Mouse (Mus musculus): Measurements from ENCODE around the gene Ccr1l1.

The Ccr1l1 gene

DNA sequence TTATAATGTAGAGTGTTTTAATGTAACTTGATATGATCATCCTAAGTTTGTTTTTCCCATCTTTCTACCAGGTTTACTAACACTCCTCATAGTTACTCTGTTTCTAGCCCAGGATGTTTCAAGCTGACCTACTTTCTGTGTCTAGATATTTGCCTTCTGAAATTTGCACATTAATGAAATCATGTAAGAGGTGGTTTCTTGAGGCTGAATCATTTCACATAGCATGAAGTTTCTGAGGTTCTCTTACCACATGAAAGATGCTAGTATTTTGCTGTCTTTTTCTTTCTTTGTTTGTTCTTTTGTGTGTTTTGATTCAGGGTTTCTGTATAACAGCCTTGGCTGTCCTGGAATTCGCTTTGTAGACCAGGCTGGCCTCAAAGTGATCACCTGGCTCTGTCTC is 18.0 kb downstream of the Ccr1l1 start:
- DNase-seq (ENCODE audit: extremely low read depth, low read depth, low spot score), result no peak

DNA sequence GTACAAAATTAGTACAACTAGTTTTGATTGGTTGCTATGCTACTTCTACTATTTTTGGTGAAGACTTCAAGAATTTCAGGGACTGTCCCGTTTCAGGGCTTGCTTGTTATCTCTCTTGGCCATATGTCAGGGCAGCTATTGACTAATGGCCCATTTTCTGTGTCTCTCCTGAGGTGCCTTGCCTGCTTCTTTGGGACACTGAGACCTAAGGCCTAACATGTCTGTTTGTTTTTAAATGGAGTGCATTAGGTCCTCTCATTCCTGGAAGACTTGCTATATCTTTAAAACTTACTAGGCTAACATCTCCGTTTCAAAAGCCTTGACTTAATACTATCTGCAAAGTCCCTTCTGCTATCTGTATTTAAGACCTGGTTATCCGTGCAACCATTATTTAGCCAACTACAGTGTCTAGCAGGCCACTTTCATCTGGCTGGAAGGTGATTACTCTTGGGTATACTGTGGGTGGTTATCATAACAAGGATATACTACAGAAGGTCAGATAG is 20.2 kb downstream of the Ccr1l1 start:
- no peak for DNase-seq (ENCODE audit: extremely low read depth, low read depth, low spot score)

DNA sequence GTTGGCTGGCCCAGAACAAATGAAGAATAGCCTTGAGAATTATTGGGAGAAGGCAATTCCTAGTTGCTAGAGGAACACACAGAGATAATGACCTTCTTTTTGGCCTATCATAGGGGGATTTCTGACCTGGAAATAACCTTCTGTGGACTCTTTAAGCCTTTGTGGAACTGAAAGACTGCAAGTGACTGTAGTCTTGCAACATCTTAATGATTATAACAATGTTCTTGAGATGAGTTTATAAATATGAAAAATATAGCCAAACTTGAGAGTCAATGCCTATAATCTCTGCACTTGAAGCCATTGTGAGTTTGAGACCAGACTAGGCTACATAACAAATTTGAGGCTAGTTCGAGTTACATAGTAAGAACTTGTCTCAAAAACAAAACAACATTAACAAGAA is 21.3 kb downstream of the Ccr1l1 start:
- DNase-seq (ENCODE audit: extremely low read depth, low read depth, low spot score), result no peak

DNA sequence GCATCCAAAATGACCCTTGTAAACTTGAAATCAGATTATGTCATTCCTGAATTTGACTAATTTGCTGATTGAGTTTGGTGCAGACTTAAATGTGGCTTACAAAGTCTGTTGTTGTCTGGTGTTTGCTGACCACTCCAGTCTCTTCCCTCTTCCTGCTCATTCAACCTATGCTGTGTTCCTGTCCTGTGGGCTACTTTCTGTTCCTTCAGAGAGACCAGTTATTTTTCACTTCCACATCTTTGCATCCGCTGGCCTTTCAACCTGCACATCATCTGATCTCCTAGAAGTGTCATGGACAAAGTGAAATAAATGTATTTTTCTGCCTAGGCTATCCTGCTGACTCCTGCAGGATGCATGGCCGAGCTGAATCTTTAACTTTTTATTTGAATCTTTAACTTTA is 24.7 kb downstream of the Ccr1l1 start:
- no peak for DNase-seq (ENCODE audit: extremely low read depth, low read depth, low spot score)

DNA sequence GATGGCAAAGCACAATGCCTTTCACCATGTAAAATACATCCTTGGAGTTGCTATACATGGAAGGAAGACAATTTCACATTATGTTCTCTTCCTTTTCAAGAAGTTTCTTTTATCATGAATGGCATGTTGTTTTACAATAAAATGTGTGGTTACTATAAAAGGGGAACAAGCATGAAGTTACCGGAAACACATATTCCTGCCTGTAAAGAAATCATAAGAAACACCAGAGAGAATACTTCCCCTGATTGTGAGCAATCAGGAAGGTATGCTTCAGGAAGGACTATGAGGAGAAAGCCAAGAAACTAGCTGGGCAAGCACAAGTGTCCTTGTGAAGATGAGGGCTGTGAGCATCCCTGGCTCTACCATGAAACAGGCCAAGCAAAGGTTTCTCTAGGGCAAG is 27.0 kb downstream of the Ccr1l1 start:
- DNase-seq (ENCODE audit: extremely low read depth, low read depth, low spot score), result no peak

DNA sequence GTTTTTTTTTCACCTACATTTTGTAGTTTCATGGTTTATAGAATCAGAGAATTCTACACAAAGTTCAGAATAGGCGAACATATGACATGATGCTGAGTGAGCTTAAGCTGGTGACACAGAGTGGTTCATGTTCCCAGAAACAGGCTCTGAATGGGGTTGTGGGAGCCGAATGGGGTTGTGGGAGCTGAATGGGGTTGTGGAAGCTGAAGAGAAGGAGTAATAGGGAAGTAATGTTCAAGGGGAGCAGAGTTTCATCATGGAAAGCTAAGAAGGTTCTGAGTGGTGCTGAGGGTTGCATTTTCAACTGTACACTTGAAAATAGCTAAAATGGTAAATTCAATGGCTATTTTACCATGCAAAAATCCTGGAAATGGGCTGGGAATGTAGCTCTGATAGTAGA is 28.8 kb downstream of the Ccr1l1 start:
- no peak for DNase-seq (ENCODE audit: extremely low read depth, low read depth, low spot score)

DNA sequence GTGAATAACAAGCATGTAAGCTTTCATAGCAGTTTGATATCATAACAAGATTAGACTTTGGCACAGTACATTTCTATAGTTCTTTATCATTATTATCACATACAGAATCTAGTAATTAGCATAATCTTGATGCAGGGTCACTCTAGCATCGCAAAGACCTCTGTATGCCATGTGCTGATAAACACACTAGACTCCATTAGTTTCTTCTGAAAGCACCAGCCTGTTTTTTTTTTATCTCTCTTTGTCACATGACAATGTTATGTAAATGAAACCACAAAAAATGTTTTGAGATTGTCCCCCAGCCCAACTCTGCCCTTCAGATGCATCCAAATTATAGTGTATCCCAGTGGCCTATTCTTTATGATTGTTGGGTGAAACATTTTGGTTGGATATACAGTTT is 30.4 kb downstream of the Ccr1l1 start:
- DNase-seq (ENCODE audit: extremely low read depth, low read depth, low spot score), result no peak

DNA sequence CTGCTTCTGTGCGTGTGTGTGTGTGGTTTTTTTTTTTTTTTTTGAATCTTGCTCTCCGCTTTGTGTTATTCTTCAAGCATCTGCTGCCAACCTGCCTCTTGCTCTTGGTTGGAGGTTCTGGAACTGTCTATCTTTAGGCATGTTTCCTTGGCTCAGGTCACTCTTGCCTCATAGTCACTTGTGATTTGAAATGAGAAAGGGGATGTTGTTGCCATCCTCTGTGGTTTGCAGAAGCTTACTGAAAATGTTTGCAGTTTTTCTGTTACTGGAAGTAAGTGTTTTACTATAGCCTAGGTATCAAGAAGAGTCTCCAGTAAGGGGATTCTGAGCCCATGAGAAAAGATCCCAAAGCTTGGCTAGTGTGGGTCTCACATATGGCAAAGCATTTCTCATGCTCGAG is 36.2 kb downstream of the Ccr1l1 start:
- DNase-seq (ENCODE audit: extremely low read depth, low read depth, low spot score), result no peak

DNA sequence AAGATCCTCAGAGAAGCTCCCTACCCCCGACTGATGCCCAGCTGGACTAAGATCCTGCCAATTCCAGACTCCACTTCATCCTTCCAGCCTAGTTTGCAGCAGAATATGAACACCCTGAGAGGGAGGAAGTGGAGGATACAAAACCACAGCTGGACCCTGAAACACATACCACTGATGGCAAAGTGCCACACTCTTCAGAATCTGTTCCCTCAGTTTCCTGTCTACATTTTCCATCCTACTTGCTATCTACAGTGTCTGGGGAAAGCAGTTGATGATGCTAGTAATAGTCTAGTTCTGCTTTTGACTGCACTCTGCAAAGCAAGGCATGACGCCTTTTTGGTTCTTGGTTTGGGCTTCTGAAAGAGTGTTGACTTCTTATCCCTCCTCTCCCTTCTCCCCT is 36.9 kb downstream of the Ccr1l1 start:
- no peak for DNase-seq (ENCODE audit: extremely low read depth, low read depth, low spot score)

DNA sequence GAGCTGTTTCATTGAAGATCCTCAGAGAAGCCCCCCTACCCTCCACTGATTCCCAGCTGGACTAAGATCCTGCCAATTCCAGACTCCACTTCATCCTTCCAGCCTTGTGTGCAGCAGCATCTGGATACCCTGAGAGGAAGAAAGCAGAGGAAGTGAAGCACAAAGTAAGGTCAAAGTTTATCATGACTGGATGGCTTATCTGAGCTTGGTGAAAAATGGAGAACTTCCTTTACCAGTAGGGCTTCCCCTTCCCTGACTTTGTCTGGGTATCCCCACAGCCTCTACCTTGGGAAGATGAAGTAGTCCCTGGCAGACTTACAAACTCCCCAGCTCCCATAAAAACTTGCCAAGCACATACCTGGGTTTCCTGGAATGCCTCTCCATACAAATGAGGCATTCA is 37.6 kb downstream of the Ccr1l1 start:
- DNase-seq (ENCODE audit: extremely low read depth, low read depth, low spot score), result no peak

DNA sequence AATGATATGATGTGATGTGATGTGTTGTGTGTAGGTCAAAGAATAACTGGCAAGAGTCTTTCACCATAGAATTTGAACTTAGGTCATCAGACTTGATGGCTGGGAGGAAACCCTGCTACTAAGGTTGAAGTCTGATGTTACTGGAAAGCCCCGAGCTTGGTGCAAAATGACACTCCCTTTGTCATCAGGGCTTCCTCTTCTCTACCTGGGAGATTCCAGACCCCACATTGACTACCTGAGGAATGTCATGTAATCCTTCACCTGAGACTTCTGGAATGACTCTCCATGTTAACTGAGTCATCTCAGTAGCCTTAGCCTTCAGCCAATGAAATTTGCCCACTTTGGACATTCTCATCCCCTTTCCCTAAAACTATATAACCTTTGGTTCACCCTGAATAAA is 38.0 kb downstream of the Ccr1l1 start:
- no peak for DNase-seq (ENCODE audit: extremely low read depth, low read depth, low spot score)

DNA sequence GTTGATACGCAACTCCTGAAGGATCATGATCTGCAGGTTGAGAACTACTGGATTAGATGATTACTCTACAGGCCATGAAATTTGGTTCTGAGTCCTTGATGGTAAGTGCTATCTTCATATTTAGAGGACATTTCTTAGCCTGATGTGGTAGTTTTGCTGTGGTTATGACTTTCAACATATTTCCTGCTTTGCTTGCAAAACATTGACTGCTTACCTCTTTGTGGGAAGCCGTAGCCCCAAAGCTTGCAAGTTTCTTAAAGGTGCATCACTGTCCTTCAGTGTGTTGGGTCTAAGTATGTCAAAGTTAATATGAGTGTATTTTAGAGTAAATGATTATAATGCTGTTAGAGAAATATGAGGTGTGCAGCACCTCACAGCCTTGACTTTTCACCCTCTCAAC is 40.2 kb downstream of the Ccr1l1 start:
- DNase-seq (ENCODE audit: extremely low read depth, low read depth, low spot score), result no peak

DNA sequence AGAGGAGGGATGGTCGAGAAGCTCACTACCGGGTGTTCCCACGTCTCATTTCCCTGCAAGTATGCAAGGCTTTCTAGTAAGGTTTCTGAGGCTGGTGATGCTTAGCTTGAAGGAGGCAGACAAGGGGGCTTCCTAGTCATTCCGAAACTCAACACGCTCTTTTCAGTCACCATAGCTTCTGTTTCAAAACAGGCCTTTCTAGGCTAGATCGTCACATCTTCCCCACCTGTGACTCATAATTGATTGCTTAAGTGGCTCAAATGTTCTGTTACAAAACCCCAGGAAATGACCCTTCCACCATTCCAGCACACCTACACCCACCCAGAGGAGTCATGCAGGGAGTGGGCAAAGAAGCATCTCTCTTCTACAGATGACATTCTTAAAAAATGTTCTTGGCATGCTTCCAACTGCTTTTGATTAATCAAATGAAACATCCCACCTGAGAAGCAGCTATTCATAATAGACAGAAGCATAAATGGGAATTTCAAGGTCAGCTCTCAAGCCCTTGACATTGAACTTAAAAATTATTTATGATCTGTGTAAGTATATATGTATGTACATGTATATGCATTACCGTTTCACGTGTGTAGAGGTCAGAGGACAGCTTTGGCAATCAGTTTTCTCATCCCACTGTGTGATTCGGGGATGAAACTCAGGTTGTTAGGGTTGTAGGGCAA is 41.5 kb downstream of the Ccr1l1 start:
- no peak for DNase-seq (ENCODE audit: extremely low read depth, low read depth, low spot score)

DNA sequence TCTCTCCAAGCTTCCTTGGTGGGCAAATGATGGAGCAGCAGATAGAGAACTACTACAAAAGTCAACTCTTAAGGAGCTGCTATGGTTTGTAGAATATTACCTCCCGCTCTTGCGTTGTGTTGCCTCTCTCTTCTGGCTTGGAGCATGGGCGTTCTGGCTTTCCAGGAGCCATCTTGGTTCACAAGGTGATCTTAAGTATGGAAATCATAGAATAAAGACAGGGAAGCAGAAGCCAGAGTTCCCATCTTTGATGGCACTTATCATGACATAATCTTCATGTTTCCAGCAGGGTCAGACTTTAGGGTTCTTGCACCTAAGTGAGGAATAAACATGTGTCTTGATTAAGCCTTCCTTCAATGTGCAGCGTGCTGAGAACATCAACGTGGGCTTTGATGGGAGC is 42.4 kb downstream of the Ccr1l1 start:
- DNase-seq (ENCODE audit: extremely low read depth, low read depth, low spot score), result no peak

DNA sequence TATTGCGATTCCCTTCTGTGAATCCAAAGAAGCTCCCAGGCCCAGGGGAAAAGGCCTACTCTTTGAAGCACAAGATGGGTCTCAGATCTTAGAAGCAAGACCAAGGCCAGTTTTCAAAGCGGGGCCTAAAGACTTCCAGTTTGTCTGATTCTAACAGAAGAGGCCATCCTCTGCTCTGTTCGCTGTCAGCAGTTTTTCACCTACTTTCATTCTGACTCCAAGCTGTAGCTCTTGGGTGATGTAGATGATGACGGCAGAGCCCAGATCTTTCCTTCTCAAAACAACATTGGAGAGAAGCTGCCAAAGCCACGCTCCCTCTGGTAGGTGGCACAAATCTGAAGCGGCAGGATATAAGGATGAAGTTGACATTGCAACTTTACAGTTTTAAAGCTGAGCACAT is 42.9 kb downstream of the Ccr1l1 start:
- DNase-seq (ENCODE audit: extremely low read depth, low read depth, low spot score), result no peak

DNA sequence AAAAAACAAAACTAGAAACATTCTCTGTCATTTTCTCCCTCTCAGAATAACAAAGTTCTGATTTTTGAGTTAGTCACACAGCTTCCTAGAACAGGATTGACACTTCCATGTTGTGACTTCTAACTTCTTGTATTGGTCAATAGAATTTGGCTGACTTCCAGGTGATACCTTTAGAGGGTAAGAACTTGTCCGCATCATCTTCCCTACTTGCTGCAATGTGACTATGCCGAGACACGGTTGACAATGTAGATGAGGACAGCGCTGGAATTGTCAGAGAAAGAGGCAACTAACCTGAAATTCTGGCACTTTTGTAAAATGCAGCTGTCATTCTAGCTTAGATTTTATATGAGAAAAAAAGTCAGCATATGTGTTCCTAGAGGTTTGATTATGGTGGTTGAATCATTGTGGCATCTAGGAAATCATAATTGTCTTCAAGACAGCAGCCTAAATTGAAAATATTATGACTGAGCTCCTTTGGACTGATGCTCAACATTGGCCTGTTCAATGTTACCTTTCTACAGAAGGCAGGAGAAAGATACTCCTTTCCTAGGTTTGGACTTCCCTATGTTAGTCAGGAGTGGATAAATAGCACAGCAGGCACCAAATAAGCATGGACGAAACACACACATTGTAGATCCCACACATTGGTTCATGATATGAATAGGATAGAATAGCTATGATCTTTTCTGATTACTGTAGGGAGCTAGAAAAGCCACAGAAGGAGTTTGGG is 44.3 kb downstream of the Ccr1l1 start:
- no peak for DNase-seq (ENCODE audit: extremely low read depth, low read depth, low spot score)

DNA sequence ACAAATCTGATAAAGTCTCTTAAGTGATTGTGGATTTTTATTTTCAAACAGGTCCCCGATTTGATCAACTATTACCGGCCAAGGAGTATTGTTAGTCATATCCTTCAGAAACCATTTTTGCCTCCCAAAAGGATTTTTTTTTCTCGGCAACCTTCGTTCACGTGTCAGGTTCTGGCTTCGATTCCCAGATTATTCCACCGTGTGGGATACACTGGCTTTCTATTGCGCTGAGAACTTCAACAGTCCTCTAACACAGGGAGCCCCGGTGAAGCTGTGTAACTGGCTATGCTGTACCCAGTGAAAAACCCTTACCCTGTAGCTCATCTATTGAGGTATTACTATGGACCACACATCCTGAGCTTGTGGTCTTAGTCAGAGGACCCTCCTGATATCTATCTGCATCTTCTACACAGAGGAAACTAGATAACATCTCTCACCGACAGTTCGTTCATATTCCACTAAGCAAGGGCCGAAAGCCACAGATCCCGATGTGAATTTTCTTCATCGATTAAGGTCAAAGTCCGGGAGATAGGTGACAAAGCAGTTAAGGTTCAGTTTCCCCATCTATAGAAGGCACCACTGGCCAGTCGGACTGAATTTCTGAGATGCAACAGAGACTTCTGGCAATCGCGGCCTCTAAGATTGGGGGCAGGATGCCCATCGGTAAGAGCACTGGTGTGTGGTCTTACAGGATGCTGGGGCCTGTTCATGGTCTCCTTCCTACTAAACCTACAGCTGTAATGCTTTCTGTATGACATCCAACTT is 45.1 kb downstream of the Ccr1l1 start:
- no peak for DNase-seq (ENCODE audit: extremely low read depth, low read depth, low spot score)

DNA sequence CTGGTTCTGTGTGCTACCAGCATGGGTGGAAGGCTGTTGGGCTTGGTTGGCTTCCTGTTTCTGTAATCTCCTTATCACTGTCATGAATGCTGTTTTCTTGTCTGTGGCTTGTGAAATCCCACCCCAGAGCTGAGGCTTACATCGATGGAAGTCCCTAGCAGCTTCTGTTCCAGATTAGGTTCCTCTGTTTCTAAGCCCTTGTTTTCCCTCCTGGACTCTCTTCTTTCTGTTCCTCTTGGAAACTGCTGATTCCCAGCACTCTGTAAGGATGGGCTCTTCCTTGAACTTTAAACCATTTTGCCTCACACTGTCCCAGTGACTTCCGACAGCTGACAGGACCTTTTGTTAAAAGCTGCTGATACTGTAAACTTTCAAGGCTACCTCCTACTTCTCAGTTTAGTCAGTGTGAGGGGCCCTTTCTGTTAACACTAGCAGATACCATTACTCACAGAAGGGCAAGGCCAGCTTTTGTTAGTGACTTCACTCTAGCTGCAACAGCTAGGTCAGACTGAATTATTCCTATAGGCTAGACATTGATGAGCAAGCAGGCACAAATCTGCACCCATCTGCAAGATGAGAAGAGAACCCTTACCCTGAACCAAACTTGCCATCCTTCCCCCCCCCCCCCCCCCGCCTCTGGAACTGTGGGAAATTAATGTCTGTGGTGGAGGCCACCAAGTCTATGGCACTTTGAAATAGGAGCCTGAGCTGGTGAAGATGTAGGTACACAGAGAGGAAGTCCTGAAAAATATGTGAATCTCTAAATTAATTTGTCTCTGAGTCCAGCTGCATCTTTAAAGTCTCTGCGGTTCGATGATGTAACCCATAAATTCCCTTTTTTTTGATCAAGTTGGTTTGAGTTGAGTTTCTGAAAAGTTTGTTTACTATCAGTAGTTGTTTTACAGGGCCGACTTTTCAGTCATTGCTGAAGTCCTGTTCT is 46.2 kb downstream of the Ccr1l1 start:
- DNase-seq (ENCODE audit: extremely low read depth, low read depth, low spot score), result no peak

DNA sequence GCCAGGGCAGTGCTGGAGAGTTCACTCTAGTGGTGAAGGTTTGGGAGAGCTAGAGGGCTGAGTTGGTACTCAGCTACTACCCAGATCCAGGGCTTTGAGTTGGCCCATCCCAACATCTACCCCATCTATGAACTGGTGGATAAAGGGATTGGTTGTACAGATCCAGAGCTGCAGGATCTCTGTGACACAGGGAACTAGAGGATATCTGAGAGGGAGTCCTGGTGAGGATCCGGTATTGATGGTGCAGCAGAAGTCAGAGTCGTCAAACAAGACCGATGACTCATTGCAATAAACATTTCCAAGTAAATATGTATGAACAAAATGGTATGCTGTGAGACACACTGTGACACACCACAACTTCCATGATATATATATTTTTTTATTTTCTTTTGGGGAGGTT is 47.3 kb downstream of the Ccr1l1 start:
- no peak for DNase-seq (ENCODE audit: extremely low read depth, low read depth, low spot score)

DNA sequence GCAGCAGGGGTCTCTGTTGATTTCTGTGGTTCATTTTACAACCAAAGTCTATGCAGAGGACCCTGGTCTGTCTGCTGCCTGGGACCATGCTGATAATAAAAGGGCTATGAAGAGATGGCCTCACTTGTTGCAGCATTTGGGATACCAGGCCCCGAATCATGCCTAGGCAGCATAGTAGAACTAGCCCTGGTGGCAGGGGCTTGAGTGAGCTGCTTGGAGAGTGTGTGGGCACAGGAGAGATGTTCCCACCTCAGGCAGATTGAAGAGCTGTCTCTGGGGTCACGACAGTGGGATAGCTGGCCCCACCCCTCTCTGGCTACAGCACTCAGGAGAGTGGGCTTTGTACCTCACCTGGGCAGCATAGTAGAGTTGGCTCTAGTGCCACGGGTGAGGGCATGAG is 47.7 kb downstream of the Ccr1l1 start:
- DNase-seq (ENCODE audit: extremely low read depth, low read depth, low spot score), result no peak

DNA sequence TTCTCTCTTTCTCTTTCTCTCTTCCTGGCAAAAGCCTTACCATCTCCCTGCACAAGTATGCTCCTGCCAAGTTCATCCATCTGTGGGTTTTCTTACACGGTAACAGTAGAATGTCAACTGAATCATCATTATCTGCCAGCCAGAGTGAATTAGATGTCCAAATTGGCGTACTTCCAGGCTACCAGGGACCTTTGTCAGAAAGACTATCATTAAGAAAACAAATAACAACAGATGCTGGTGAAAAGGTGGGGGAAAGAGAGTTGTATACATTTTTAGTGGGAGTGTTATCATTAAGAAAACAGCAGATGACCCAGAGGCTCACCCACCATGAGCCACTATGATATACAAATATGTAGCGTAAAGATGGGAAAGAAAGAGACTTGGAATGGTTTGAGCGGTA is 48.3 kb downstream of the Ccr1l1 start:
- no peak for DNase-seq (ENCODE audit: extremely low read depth, low read depth, low spot score)

Measured in fat pad, adult 2 months (tissue).